Mouse (Mus musculus) MN1 (cell line): ENCODE measurements at regions not wholly inside any gene's neighbourhood (a gene's known extent, or its start where the extent isn't known, plus 50 kb on each side); places are given as distances from the start of the nearest gene placed in this dataset.

Experiments
- DNase-seq: peaks from one replicate; pipeline ENCODE4 v3.0.0-alpha.2; 2016; ENCODE audit warnings: low spot score

DNA sequence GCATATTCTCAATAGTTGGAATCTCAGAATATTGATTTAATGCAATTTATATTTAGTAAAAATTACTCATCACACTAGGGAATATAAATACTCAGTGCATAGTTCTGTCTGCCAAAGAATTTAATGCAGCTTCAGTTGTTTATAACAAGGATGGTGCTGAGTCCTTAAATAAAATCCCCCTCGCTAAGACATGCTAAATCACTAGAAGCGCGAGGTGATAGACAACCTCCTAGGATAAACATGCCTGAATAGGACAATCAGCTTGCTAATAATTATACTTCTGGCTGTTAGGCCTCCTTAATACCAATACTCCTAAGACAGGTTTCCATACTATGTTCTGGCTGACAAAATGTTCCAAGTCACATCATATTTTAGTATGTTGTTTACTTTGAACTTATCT is 3650.0 kb downstream of the 9330182O14Rik start:
- no peak for DNase-seq

DNA sequence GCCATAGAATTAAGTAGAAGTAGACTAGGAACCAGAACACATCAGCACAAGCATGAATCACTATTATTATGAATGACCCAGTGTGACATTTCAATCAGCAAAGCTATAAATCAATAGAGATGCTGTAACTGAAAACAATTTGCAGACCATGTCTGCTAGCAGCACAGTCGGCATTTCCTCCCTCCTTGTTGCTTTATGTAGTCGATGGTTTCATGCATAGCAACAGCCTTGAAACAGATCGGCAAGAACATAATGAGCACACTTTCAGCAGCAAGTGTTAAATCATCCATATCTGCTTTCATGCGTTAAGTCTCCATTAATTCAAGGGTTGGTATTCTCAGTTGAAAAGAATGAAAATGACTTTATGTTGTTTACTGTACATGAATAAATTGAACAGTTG is 3669.2 kb downstream of the 9330182O14Rik start:
- peak; percentile 56 for DNase-seq
